Mouse (Mus musculus) forebrain, embryonic 16.5 days (tissue): ENCODE measurements around the gene Abhd17b. TPM values are rescaled to one million over a fixed set of nuclear protein-coding genes. Genes with fewer than 3 reads are reported as not detected.

Experiments
- ATAC-seq: fragments of 200-750 bp; cut with Nextera tagmentation; 2 replicates; pipeline ENCODE4 v1.8.0; 2017; ENCODE audit warnings: mild to moderate bottlenecking, moderate library complexity
- H3K27ac ChIP-seq: fragments of 300-500 bp; sonication (generic); 2 replicates; pipeline ENCODE4 v1.5.1; 2014; ENCODE audit warnings: low read length, control low read depth
- H3K27me3 ChIP-seq: fragments of 300-500 bp; sonication (generic); replicated peaks from 2 replicates; pipeline ENCODE4 v1.6.1; 2014; ENCODE audit warnings: low read length; ENCODE audit not compliant: control insufficient read depth, insufficient read depth
- H3K36me3 ChIP-seq: fragments of 300-500 bp; sonication (generic); 2 replicates; pipeline ENCODE4 v1.6.1; 2014; ENCODE audit not compliant: control insufficient read depth, insufficient read depth
- H3K4me1 ChIP-seq: fragments of 300-500 bp; sonication (generic); replicated peaks from 2 replicates; pipeline ENCODE4 v1.6.1; 2014; ENCODE audit warnings: low read length; ENCODE audit not compliant: control insufficient read depth, insufficient read depth
- H3K4me2 ChIP-seq: fragments of 300-500 bp; sonication (generic); 2 replicates; pipeline ENCODE4 v1.6.1; 2014; ENCODE audit warnings: mild to moderate bottlenecking, low read length, control low read depth
- H3K4me3 ChIP-seq: fragments of 300-500 bp; sonication (generic); replicated peaks from 2 replicates; pipeline ENCODE4 v1.5.1; 2014; ENCODE audit warnings: mild to moderate bottlenecking, low read length, control low read depth
- H3K9ac ChIP-seq: fragments of 300-500 bp; sonication (generic); replicated peaks from 2 replicates; pipeline ENCODE4 v1.6.1; 2014; ENCODE audit warnings: low read depth, low read length, control low read depth
- H3K9me3 ChIP-seq: fragments of 300-500 bp; sonication (generic); 2 replicates; pipeline ENCODE4 v1.6.1; 2016; ENCODE audit warnings: low read length; ENCODE audit not compliant: control insufficient read depth
- WGBS: fragments of 180-500 bp; shearing (Covaris S2); extraction: QIAGEN DNeasy Blood & Tissue Kit; methylation state at CpG from one replicate; pipeline ENCODE4 v1.1.7; 2014; 5-methylcytosine and 5-hydroxymethylcytosine counted together
- polyA plus RNA-seq: library from polyadenylated mRNA; unstranded; fragments of >200 nt; fragmentation: Nextera tagmentation; extraction: Ambion mirVana; gene quantifications from 2 replicates; pipeline ENCODE4 v1.2.1, GENCODE M21; 2015

Gene Abhd17b
- polyA plus RNA-seq, 1 experiment from 2014 or later = 33.3 TPM

DNA sequence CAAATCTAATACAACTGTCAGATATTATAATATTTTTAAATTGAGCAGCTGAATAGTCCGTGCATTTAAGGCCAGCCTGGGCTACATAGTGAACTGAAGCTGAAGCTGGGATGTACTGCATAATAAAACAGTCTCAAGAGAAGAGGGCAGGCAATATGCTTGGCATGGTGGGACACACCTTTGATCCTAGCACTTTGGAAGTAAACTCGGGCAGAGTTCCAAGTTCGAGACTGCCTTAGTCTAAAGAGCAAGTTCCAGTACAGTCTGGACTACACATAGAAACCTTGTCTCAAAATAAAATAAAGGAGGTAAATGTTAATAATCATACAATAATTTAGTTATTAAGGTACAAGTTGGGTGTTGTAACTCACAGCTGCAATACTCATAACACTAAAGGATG lies 27.1 kb downstream of the Abhd17b start:
- Histone ChIP-seq H3K27ac (no peak overlapping the region), H3K36me3 (peaks cover 3% of the 10 kb centered on the region), H3K9ac (no peak overlapping the region), H3K4me1 (0 out of 2 replicates have a peak, but pooled peaks cover 5% of the 10 kb centered on the region), H3K4me3 (no peak overlapping the region), H3K27me3 (no peaks in the 10 kb centered on the region), H3K9me3 (no peaks in the 10 kb centered on the region), H3K4me2 (no peak overlapping the region)
- ATAC-seq = no peak
- WGBS = 98% methylated on average over 3 of the region's 3 CpGs

DNA sequence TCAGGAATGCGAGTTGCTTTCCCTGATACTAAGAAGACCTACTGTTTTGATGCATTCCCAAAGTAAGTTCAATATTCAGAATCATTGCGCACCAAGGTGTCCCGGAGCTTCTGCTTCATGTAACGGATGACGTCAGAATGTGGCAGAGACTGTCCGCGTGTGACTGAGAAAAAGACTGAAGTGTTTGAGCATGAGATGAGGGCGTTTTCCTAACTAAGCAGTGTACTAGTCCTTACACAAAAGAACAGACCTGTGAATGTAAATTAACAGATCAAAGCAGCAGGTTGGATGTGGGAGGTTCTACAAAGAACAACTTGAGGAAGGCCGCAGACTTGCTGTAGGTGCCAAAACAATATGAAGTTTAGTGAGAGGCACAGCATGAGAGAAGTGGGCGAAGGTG lies 28.0 kb downstream of the Abhd17b start:
- 94% methylated on average over 10 of the region's 10 CpGs for WGBS
- Histone ChIP-seq H3K4me1 (0 out of 2 replicates have a peak, but pooled peaks cover 5% of the 10 kb centered on the region), H3K27me3 (no peaks in the 10 kb centered on the region), H3K9me3 (no peaks in the 10 kb centered on the region), H3K4me2 (no peak overlapping the region), H3K9ac (no peak overlapping the region), H3K36me3 (peaks cover 3% of the 10 kb centered on the region), H3K4me3 (no peak overlapping the region), H3K27ac (no peak overlapping the region)
- ATAC-seq = no peak

DNA sequence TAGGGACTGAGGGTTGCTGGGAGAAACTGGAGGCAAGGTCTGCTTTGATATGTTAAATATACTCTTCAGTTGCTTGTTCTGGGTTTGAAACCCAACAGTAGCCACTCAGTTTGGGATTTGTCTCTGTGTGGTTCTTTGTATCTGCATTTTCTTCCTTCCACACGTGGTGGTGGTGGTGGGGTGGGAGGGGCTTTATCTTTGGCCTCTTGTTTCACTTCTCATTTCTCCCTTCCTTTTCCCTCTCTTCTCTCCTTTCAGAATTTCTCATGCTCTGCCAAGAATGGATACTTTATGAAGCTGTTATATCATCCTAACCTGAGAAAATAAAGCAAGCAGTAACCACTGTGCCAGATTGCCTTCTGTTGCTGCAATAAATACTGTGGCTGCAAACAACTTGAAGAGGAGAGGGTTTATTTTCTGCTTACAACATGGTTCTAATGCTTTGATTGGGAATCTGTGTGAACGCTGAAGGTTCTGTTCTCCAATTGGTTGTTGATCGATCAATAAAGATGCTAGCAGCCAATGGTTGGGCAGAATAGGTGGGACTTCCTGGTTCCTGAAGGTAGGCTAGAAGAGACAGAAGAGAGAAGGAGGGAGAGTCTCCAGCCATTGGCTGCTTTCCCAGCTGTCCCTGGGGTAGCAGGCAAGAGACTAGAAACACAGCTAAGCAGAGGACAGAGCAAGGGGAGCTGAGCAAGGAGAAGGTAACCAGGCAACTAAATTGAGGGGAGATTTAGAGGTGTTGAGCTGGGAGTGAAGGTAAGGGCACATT lies 60.5 kb downstream of the Abhd17b start:
- H3K27ac ChIP-seq = no peak overlapping the region
- no peak overlapping the region for H3K4me3 ChIP-seq
- H3K4me2 ChIP-seq = no peak overlapping the region
- no peaks in the 10 kb centered on the region for H3K4me1 ChIP-seq
- ATAC-seq = no peak
- no peaks in the 10 kb centered on the region for H3K36me3 ChIP-seq
- 71% methylated on average over 3 of the region's 3 CpGs for WGBS
- no peaks in the 10 kb centered on the region for H3K27me3 ChIP-seq
- H3K9me3 ChIP-seq = no peaks in the 10 kb centered on the region
- no peak overlapping the region for H3K9ac ChIP-seq

DNA sequence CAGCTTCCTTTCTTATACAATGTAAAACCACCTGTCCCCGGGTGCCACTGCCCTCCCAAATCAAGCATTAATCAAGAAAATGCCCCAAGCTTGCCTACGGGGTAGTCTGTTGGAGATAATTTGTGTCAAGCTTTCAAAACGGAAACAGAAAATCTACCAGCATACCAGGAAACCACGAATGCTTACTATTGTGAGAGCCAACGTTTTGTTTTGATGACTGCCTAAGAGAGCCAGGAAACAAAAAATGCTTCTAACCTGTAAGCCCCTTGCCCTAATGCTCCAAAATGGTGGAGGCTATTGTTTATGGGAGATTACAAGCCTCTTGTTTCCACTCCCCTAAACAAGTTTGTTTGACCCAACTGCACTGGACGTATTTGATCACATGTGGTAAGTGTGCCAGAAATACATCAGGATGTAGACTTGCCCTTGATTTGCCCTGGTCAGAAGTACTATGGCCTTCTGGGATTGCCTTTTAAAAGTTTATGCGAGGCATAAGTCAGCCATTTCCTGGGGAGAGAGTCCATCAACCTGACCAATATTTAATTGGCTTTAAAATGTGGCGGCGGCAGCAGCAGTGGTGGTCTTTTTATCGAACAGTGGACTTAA lies 61.4 kb downstream of the Abhd17b start:
- no peaks in the 10 kb centered on the region for H3K36me3 ChIP-seq
- H3K4me1 ChIP-seq = no peaks in the 10 kb centered on the region
- WGBS = 81% methylated on average over 10 of the region's 10 CpGs
- H3K4me3 ChIP-seq = no peak overlapping the region
- H3K27me3 ChIP-seq = no peaks in the 10 kb centered on the region
- no peak for ATAC-seq
- H3K27ac ChIP-seq = no peak overlapping the region
- no peak overlapping the region for H3K9ac ChIP-seq
- H3K9me3 ChIP-seq = no peaks in the 10 kb centered on the region
- H3K4me2 ChIP-seq = no peak overlapping the region

DNA sequence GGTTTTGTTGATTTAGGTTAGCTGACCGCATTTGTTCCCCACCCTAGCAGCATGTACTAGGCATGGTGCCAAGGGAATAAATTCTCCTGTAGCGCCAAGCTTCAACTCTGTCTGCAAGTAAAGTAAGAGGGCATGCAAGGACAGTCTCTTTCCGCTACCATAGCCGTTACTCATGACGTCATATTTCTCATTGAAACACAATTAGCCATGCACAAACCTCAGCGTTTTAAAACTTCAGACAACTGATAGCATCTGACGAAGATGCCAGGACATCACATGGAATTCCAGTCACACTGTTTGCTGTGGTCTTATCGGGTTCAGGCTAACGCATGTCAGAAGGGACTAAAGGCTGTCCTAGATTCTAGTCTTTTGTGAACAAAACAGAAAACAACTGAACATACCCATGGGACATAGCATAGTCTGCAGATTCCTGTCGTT lies 62.0 kb downstream of the Abhd17b start:
- no peaks in the 10 kb centered on the region for H3K36me3 ChIP-seq
- ATAC-seq = no peak

DNA sequence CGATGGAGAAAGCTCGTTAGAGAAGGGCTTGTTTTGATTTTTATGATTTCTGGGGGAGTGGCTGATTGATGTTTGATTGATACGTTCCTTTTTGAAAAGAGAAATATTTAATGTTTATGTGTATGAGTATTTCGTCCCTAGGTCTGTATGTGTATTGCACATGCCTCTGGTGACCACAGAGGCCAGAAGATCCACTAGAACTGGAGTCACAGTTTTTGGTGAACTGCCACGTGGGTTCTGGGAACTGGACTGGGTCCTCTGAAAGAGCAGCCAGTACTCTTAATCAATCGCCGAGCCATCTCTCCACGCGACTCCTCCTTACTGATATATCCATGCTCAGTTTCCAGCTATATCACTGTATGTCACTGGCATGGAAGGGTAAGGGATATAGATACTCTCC lies 62.5 kb downstream of the Abhd17b start:
- no peak overlapping the region for H3K4me2 ChIP-seq
- 80% methylated on average over 9 of the region's 9 CpGs for WGBS

More for the DNA sequence above, 62.0 kb downstream of the Abhd17b start:
- Histone ChIP-seq H3K9ac (no peak overlapping the region), H3K4me2 (no peak overlapping the region), H3K27me3 (no peaks in the 10 kb centered on the region), H3K9me3 (no peaks in the 10 kb centered on the region), H3K27ac (no peak overlapping the region), H3K4me3 (no peak overlapping the region), H3K4me1 (no peaks in the 10 kb centered on the region)
- WGBS = 55% methylated on average over 10 of the region's 10 CpGs

DNA sequence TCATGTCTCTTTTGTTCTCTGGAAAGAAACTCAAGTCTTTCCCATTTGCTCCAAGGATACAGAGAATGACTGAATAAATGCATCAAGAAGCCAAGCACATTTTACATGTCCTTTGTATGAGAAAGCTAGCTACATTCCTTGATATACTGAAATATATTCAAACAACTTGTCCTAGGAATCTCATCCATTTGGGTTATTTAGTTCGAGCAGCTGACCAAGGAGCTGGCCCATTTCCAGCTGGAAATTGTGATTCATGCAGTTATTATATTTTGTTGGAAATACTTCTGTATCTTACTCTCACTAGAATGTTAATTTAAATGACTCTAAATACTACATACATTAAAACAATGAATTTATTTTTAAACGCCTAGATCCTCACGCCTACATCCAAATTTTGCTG lies 63.5 kb downstream of the Abhd17b start:
- no peaks in the 10 kb centered on the region for H3K36me3 ChIP-seq
- H3K27me3 ChIP-seq = no peaks in the 10 kb centered on the region
- H3K27ac ChIP-seq = no peak overlapping the region
- no peak overlapping the region for H3K4me3 ChIP-seq
- H3K4me1 ChIP-seq = no peaks in the 10 kb centered on the region
- no peak overlapping the region for H3K9ac ChIP-seq
- 89% methylated on average over 3 of the region's 3 CpGs for WGBS
- ATAC-seq = no peak
- H3K9me3 ChIP-seq = no peaks in the 10 kb centered on the region
- H3K4me2 ChIP-seq = no peak overlapping the region

More for the DNA sequence above, 62.5 kb downstream of the Abhd17b start:
- H3K9me3 ChIP-seq = no peaks in the 10 kb centered on the region
- H3K4me3 ChIP-seq = no peak overlapping the region
- no peaks in the 10 kb centered on the region for H3K36me3 ChIP-seq
- no peaks in the 10 kb centered on the region for H3K4me1 ChIP-seq
- H3K27me3 ChIP-seq = no peaks in the 10 kb centered on the region
- no peak for ATAC-seq
- no peak overlapping the region for H3K9ac ChIP-seq
- no peak overlapping the region for H3K27ac ChIP-seq

DNA sequence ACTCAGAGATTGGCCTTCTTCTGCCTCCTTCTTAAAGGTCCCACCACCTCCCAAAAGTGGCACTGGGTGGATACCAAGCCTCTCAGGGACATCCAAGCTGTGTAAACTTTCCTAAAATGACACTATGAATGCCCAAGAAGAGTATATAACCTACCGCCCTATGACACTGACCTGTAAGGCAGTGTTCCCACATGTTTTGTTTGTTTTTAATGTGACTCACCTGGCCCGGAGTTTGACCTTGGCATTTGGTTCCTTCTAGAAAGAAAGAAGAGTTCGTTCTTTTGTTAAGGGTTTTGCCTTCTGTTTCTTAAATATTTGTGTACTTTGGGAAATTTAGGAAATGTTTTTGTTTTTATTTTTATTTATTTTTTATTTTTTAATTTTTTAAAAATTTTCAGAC lies 66.2 kb downstream of the Abhd17b start:
- Histone ChIP-seq H3K36me3 (no peaks in the 10 kb centered on the region), H3K4me2 (no peak overlapping the region), H3K27ac (no peak overlapping the region), H3K4me1 (peaks cover 5% of the 10 kb centered on the region; the same call in 1 of the 2 replicates), H3K27me3 (no peaks in the 10 kb centered on the region), H3K4me3 (no peak overlapping the region), H3K9ac (no peak overlapping the region), H3K9me3 (0 out of 2 replicates have a peak, but pooled peaks cover 4% of the 10 kb centered on the region)
- no peak for ATAC-seq
- 95% methylated on average over 3 of the region's 3 CpGs for WGBS

DNA sequence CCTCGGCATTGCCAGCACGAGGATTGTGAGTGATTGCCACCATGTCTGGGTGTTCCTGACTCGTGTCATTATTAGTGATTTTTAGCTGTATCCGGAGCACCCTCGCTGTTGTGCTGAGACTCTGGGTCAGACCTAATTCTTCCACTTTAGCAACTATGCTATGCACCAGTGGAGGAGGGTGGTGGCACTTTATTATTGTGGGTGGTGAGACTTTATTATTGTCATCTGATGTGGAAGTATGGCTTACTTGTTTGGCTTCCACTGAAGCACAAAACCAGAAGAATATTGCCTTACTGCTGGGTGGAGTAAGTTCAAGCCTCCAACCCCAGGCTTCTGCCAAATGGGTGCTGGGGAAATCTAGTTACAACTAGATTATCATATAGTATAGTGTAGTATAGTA lies 68.0 kb downstream of the Abhd17b start:
- no peak overlapping the region for H3K9ac ChIP-seq
- H3K4me1 ChIP-seq = peaks cover 9% of the 10 kb centered on the region; the same call in 1 of the 2 replicates
- H3K36me3 ChIP-seq = no peaks in the 10 kb centered on the region
- H3K4me2 ChIP-seq = no peak overlapping the region
- 0 out of 2 replicates have a peak, but pooled peaks cover 4% of the 10 kb centered on the region for H3K9me3 ChIP-seq
- no peak for ATAC-seq
- WGBS = 91% methylated on average over 5 of the region's 5 CpGs
- H3K27me3 ChIP-seq = no peaks in the 10 kb centered on the region
- H3K27ac ChIP-seq = no peak overlapping the region
- no peak overlapping the region for H3K4me3 ChIP-seq
